Mouse (Mus musculus) ES-Bruce4 (cell line): ENCODE measurements around the gene Cnot2. TPM values are rescaled to one million over a fixed set of nuclear protein-coding genes. Genes with fewer than 3 reads are reported as not detected.

Experiments used
- H3K27ac ChIP-seq: 2 replicates; pipeline ENCODE4 v1.5.1; 2012; ENCODE audit warnings: low read length, inconsistent platforms; ENCODE audit not compliant: insufficient read depth
- H3K27me3 ChIP-seq: 2 replicates; pipeline ENCODE4 v1.6.1; 2012; ENCODE audit warnings: mild to moderate bottlenecking, low read length, inconsistent platforms; ENCODE audit not compliant: control insufficient read depth, poor library complexity, insufficient read depth, severe bottlenecking
- H3K36me3 ChIP-seq: 2 replicates; pipeline ENCODE4 v1.6.1; 2012; ENCODE audit warnings: inconsistent platforms, mild to moderate bottlenecking, low read length, moderate library complexity; ENCODE audit not compliant: control insufficient read depth, poor library complexity, insufficient read depth, severe bottlenecking
- H3K4me1 ChIP-seq: one replicate; pipeline ENCODE4 v1.8.1; 2011; ENCODE audit warnings: low read length; ENCODE audit not compliant: control insufficient read depth, insufficient read depth
- H3K4me3 ChIP-seq: 2 replicates; pipeline ENCODE4 v1.5.1; 2011; ENCODE audit warnings: low read depth, mild to moderate bottlenecking, low read length
- H3K9ac ChIP-seq: 2 replicates; pipeline ENCODE4 v1.6.1; 2012; ENCODE audit warnings: low read depth, mild to moderate bottlenecking, inconsistent platforms; ENCODE audit not compliant: poor library complexity, severe bottlenecking
- H3K9me3 ChIP-seq: replicated peaks from 2 replicates; pipeline ENCODE4 v1.6.1; 2012; ENCODE audit warnings: mild to moderate bottlenecking, low read length, inconsistent platforms; ENCODE audit not compliant: control insufficient read depth, poor library complexity, insufficient read depth, severe bottlenecking
- CTCF ChIP-seq: IDR thresholded peaks from one replicate; pipeline ENCODE4 v1.8.1; 2011; ENCODE audit warnings: low read depth, low read length
- EP300 ChIP-seq: IDR thresholded peaks from 2 replicates; pipeline ENCODE4 v1.6.1; 2011; ENCODE audit warnings: low read depth, low read length; ENCODE audit not compliant: insufficient read depth
- POLR2A ChIP-seq: IDR thresholded peaks from one replicate; pipeline ENCODE4 v1.8.1; 2011; ENCODE audit warnings: low read length; ENCODE audit not compliant: insufficient read depth
- polyA plus RNA-seq: library from polyadenylated mRNA; stranded (reverse); fragments of >200 nt; gene quantifications from 2 replicates; pipeline ENCODE4 v1.2.4, GENCODE M21; 2011; ENCODE audit warnings: low read depth; ENCODE audit not compliant: missing spikeins, insufficient read depth, insufficient read length

Cnot2 gene
- polyA plus RNA-seq, 1 experiment: 126 TPM

DNA sequence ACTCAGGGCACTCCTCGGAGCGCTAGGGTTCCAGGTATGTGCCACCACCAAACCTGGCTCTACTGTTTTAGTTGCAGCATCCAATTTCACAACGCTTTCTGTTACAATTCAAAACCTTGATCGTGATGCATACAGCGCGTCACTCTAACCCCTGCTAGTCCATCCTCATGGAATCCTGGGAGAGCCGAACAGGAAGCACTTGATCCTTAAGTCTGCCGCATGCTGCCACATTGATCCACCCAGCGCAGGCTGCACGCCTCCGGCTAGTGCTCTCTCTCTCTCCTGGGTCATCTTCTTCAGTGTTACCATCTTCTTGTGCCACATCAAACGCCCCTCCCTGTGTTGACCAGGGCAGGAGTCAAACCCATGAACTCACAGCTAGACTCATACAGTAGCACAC is 133.1 kb downstream of the Cnot2 start:
- H3K27me3 ChIP-seq: no peaks in the 10 kb centered on the region
- TF ChIP-seq CTCF (no peak), POLR2A (no peak), EP300 (no peak)
- H3K9me3 ChIP-seq: no peaks in the 10 kb centered on the region; the same call in 1 of the 2 replicates
- no peak overlapping the region for H3K9ac ChIP-seq
- no peaks in the 10 kb centered on the region for H3K4me1 ChIP-seq
- H3K27ac ChIP-seq: no peak overlapping the region
- no peaks in the 10 kb centered on the region for H3K36me3 ChIP-seq
- H3K4me3 ChIP-seq: no peak overlapping the region

DNA sequence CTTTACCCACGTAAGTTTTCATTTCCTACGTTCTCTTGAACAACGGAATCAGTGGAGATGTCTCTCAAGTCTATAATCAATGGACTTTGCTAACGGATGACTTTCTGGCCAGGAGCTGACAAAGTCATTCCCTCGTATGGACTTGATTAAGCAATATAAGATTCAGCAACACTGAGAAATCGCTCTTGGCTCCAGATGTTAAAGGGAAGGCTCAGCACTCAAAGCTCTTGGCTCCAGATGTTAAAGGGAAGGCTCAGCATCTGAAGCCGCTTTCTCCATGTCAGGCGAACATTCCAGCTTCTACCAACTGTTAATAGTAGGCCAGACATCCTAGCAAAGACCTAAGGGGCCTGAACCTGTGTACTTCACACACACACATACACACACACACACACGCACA is 134.1 kb downstream of the Cnot2 start:
- H3K27me3 ChIP-seq: no peaks in the 10 kb centered on the region
- TF ChIP-seq CTCF (no peak), POLR2A (no peak), EP300 (no peak)
- no peak overlapping the region for H3K9ac ChIP-seq
- no peak overlapping the region for H3K27ac ChIP-seq
- no peak overlapping the region for H3K4me3 ChIP-seq
- H3K36me3 ChIP-seq: no peaks in the 10 kb centered on the region
- H3K4me1 ChIP-seq: no peaks in the 10 kb centered on the region
- no peaks in the 10 kb centered on the region for H3K9me3 ChIP-seq

DNA sequence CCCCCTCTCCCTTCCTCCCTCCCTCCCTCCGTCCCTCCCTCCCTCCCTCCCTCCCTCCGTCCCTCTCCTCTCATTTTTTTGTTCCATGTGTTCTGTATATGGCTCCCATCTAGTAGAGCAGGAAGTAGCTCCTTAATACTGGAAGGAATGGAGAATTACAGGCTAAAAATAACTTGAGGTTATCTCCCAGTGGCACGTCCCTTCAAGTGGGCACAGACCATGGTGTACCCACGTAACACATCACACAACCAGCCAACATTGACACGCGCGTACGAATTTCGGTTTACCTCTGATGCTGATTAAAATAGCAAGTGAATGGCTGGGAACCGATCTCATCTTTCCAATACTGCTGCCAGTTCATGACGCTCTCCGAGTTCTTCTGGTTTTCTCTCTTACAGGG is 135.3 kb downstream of the Cnot2 start:
- Histone ChIP-seq H3K27ac (no peak overlapping the region), H3K27me3 (no peaks in the 10 kb centered on the region), H3K4me3 (no peak overlapping the region), H3K4me1 (no peaks in the 10 kb centered on the region), H3K9me3 (no peaks in the 10 kb centered on the region), H3K36me3 (no peaks in the 10 kb centered on the region), H3K9ac (no peak overlapping the region)
- TF ChIP-seq CTCF: no peak
- TF ChIP-seq EP300: no peak
- TF ChIP-seq POLR2A: no peak

DNA sequence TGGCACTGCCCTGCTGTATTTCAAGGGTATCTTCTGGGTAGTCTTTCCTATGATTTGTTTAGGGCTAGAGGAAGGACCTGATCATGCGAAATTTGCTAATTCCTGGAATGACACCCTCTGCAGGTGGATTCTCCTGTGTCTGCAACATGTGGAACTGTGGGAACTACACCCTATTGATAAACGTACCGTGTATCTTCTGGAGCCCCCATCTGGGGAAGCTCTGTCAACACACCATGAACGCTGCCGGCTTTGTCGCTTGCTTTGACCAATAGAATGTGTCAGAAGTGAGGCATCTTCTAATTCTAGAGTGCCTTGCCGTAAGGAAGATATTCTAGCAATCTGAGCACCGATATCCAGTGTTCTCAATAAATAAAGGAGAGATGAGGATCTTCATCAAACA is 136.5 kb downstream of the Cnot2 start:
- no peaks in the 10 kb centered on the region for H3K4me1 ChIP-seq
- no peaks in the 10 kb centered on the region for H3K9me3 ChIP-seq
- H3K36me3 ChIP-seq: no peaks in the 10 kb centered on the region
- H3K9ac ChIP-seq: no peak overlapping the region
- H3K27ac ChIP-seq: no peak overlapping the region
- no peak overlapping the region for H3K4me3 ChIP-seq
- no peak for TF ChIP-seq POLR2A
- no peak for TF ChIP-seq EP300
- peak; percentile 1 for TF ChIP-seq CTCF
- no peaks in the 10 kb centered on the region for H3K27me3 ChIP-seq

- TF ChIP-seq POLR2A: no peak
- no peak for TF ChIP-seq EP300
- peak; percentile 56 for TF ChIP-seq CTCF
- no peaks in the 10 kb centered on the region for H3K36me3 ChIP-seq
- no peak overlapping the region for H3K4me3 ChIP-seq
- H3K27me3 ChIP-seq: no peaks in the 10 kb centered on the region
- H3K9me3 ChIP-seq: peaks cover 2% of the 10 kb centered on the region; the same call in 1 of the 2 replicates
- H3K9ac ChIP-seq: no peak overlapping the region
- no peak overlapping the region for H3K27ac ChIP-seq
- no peaks in the 10 kb centered on the region for H3K4me1 ChIP-seq
Measured at GRCm38 (mm10) chr10:116444371-116444770, 136.9 kb downstream of the Cnot2 start.

DNA sequence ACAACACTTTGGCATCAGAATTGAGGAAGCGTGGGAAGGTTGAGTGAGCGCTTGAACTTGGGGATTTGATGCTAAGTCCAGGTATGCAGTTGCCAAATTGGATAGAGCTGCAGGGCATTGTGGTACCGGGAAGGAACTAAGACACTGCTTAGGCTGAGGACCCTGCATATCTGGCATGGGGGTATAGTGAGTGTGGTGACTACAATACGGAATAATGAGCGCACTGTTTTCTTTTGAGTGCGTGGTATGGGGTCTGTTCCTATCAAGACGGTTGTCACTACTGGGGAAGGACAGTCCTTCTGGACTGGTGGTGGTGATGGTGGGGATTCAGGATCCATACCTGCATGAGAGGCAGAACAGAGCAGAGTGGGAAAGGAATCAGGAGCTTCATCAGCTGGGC is 140.4 kb downstream of the Cnot2 start:
- TF ChIP-seq EP300 (no peak), POLR2A (no peak), CTCF (no peak)
- Histone ChIP-seq H3K27ac (no peak overlapping the region), H3K27me3 (no peaks in the 10 kb centered on the region), H3K9me3 (peaks cover 17% of the 10 kb centered on the region), H3K4me3 (no peak overlapping the region), H3K9ac (no peak overlapping the region), H3K4me1 (no peaks in the 10 kb centered on the region), H3K36me3 (no peaks in the 10 kb centered on the region)
